Mouse (Mus musculus): ENCODE measurements around the gene Brd1.

GRCm38 (mm10) chr15:88714021-88714589 is 19.9 kb downstream of the Brd1 start:
- TF ChIP-seq CTCF (IDR thresholded peaks at IDR 0.05; ENCODE audit: borderline replicate concordance, insufficient read depth, low read depth, low read length) (no peak), POLR2A (IDR thresholded peaks at IDR 0.05; ENCODE audit: borderline replicate concordance, insufficient read depth, low read length) (no peak)

All from cerebellum, adult 2 months (tissue).